Mouse (Mus musculus) macrophage (primary cell): Measurements from ENCODE around the gene Mphosph9. TPM values are rescaled to one million over a fixed set of nuclear protein-coding genes. Genes with fewer than 3 reads are reported as not detected.
"Not testable (repeated sequence)": the region's sequence is repeated elsewhere in the genome, so short reads cannot be mapped to it uniquely, and the experiment has no call there.

ENCODE experiments used
- H3K27ac ChIP-seq: fragments of 350-480 bp; formaldehyde crosslinking; 2 replicates; pipeline ENCODE4 v1.9.0; 2021
- H3K36me3 ChIP-seq: fragments of 350-480 bp; formaldehyde crosslinking; 2 replicates; pipeline ENCODE4 v1.9.0; 2021; ENCODE audit errors: inconsistent target
- H3K4me3 ChIP-seq: fragments of 350-480 bp; formaldehyde crosslinking; 2 replicates; pipeline ENCODE4 v1.9.0; 2021; ENCODE audit errors: inconsistent target
- H3K79me2 ChIP-seq: fragments of 350-480 bp; formaldehyde crosslinking; 2 replicates; pipeline ENCODE4 v1.9.0; 2021; ENCODE audit errors: inconsistent target
- WGBS: methylation state at CpG from one replicate; pipeline ENCODE4 v1.1.7; 2026; ENCODE audit warnings: inconsistent platforms; ENCODE audit not compliant: missing documents; 5-methylcytosine and 5-hydroxymethylcytosine counted together
- polyA plus RNA-seq: library from polyadenylated mRNA; stranded (reverse); fragments of 250-400 nt; gene quantifications from 3 replicates; pipeline ENCODE4 v1.2.4, GENCODE M21; 2018; ENCODE audit warnings: inconsistent platforms

Gene Mphosph9
- polyA plus RNA-seq, 1 experiment from 2014 or later = 1.4 TPM

DNA sequence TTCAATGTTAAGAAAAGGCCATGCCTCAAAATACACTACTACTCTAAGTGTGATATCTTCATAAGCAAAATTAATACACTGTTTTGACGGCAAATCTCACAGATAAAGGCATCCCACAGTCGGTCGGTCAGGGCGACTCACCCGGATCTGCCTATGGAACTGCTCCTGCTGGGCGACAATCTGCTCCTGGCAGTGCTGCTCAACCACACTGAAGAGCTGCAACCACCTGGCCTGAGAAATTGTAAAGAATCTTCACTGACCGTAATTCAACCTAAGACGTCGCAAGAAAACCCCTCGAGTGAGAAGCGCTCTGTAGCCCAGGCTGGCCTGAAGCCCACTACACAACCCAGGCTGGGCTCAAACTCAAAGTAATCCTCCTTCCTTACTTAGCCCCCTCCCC lies 11.8 kb downstream of the Mphosph9 start:
- Histone ChIP-seq H3K27ac (no peak overlapping the region), H3K79me2 (no peaks in the 10 kb centered on the region), H3K36me3 (peaks cover 3% of the 10 kb centered on the region; the same call in 1 of the 2 replicates), H3K4me3 (no peak overlapping the region)
- 96% methylated on average over 11 of the region's 11 CpGs for WGBS

DNA sequence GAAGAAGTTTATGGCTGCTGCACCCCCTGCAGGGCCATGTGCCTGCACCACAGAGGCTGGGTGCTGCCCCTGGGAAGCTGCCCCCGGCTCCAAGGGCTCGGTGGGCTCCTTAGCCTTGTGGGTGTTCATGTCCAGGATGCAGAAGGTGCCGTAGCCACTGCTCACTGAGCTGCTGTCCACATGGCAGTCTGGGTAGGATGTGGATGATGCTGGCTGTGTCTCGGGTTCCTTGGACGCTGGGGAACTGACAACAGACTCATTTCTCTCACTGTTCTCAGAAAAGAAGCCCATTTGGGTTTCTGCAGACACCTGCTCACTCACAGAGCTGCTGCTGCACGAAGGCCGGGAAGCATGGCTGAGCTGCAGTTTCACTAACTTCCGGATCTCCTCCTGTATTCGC lies 12.3 kb downstream of the Mphosph9 start:
- Histone ChIP-seq H3K79me2 (no peaks in the 10 kb centered on the region), H3K36me3 (peaks cover 3% of the 10 kb centered on the region; the same call in 1 of the 2 replicates), H3K27ac (no peak overlapping the region), H3K4me3 (no peak overlapping the region)
- WGBS = 91% methylated on average over 9 of the region's 9 CpGs

DNA sequence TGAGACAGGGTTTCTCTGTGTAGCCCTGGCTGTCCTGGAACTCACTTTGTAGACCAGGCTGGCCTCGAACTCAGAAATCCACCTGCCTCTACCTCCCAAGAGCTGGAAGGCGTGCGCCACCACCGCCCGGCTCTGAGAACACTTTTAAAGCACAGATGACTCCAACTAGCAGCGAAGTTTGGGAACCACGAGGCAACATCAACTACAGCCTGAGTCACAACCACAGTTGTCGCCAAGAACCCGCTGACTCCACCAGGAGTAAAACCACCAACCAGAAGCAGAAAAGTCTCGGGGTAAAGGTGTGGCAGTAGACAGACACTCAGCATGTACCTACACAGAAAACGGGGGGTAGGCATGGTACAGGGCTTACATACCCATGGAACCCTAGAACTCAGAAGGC lies 17.7 kb downstream of the Mphosph9 start:
- H3K36me3 ChIP-seq = peaks cover 3% of the 10 kb centered on the region; the same call in 1 of the 2 replicates
- 86% methylated on average over 10 of the region's 11 CpGs for WGBS
- H3K27ac ChIP-seq = no peak overlapping the region
- H3K79me2 ChIP-seq = no peaks in the 10 kb centered on the region
- no peak overlapping the region for H3K4me3 ChIP-seq

DNA sequence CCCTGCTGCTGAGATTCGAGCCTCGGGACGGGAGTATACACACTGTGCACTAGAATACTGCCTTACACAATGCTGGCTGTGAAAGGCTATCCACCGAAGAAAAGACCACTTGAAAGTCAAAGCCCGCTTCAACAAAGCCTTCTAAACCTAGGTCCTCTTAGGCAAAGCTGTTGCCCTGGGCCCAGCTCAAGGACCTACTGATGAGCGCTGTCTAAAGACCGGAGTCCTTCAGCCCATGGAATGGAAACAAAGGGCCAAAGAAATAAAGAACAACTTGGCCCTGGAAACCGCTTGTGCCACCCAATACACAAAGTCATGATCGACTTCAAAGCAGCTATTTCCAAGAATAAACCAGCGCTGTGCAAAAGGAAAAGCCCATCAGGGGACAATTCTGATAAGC lies 18.6 kb downstream of the Mphosph9 start:
- no peak overlapping the region for H3K4me3 ChIP-seq
- peaks cover 3% of the 10 kb centered on the region; the same call in 1 of the 2 replicates for H3K36me3 ChIP-seq
- no peaks in the 10 kb centered on the region for H3K79me2 ChIP-seq
- WGBS = 96% methylated on average over 10 of the region's 10 CpGs
- no peak overlapping the region for H3K27ac ChIP-seq

DNA sequence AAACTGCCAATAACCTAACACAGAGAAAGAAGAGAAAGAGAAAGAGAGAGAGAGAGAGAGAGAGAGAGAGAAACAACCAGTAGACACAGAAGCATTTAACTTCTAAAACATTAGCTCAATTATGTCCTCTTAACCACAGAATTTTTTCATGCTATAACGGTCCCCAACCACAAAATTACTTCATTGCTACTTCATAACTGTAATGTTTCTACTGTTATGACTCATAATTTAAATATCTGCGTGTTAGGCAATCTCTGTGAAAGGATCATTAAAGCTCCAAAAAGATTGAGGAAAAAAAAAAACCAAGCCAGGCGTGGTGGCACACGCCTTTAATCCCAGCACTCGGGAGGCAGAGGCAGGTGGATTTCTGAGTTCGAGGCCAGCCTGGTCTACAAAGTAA lies 24.9 kb downstream of the Mphosph9 start:
- H3K79me2 ChIP-seq, H3K27ac ChIP-seq, H3K4me3 ChIP-seq, H3K36me3 ChIP-seq: not testable (repeated sequence)
- WGBS = 7% methylated on average over 2 of the region's 6 CpGs

DNA sequence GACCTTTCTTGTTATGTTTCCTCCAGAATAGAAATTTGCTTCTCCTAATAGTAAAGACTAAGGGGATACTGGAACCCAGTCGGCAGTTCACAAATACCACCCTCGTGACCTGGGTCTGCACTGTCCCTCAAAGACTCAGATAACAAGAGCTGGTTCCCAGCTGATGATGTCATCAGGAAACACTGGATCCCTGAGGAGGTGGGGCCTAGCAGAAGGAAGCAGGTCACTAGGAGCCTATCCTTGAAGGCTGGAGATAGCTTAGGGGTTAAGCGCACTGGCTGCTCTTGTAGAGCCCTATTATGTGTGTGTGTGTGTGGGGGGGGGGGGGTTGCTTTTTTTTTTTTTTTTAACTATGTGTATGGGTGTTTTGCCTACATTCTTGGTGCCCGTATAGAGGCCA lies 27.6 kb downstream of the Mphosph9 start:
- 93% methylated on average over 4 of the region's 4 CpGs for WGBS
- no peak overlapping the region for H3K27ac ChIP-seq
- H3K36me3 ChIP-seq = no peaks in the 10 kb centered on the region; the same call in 1 of the 2 replicates
- no peak overlapping the region for H3K4me3 ChIP-seq
- H3K79me2 ChIP-seq = no peaks in the 10 kb centered on the region

DNA sequence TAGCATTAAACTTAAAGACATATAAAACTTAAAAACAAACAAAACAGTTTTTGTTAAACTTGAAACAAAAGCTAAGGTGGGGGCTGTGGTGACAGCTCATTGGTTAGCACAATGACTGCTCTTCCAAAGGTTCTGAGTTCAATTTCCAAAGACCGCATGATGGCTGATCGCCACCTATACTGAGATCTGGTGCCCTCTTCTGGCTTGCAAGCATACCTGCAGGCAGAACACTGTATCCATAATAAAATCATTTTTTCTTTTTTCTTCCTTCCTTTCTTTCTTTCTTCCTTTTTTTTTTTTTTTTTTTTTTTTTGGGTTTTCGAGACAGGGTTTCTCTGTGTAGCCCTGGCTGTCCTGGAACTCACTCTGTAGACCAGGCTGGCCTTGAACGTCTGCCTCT lies 28.5 kb downstream of the Mphosph9 start:
- not testable (repeated sequence) for H3K36me3 ChIP-seq, H3K4me3 ChIP-seq, H3K27ac ChIP-seq, H3K79me2 ChIP-seq
- 84% methylated on average over 3 of the region's 4 CpGs for WGBS

DNA sequence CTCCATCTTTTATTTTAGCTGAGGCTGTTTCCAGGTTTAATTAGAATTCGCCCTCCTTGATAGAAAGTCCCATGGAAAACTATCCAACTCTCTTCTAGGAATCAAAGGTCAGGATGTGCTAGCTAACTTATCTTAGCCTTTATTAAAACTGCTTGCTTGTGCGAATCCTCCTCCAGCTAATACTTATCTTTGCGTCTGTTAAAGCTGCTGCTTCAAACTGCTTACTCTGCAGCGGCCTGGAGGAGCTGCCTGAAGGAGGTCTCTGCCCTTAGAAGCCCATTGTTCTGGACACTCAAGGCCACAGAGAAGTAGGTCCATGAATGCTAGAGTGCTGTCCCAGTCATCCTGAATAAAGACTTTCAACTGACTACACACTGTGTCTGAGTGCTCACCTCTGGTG lies 31.3 kb downstream of the Mphosph9 start:
- Histone ChIP-seq H3K4me3 (no peak overlapping the region), H3K36me3 (no peaks in the 10 kb centered on the region; the same call in 1 of the 2 replicates), H3K79me2 (no peaks in the 10 kb centered on the region), H3K27ac (no peak overlapping the region)
- WGBS = 94% methylated on average over 4 of the region's 4 CpGs

DNA sequence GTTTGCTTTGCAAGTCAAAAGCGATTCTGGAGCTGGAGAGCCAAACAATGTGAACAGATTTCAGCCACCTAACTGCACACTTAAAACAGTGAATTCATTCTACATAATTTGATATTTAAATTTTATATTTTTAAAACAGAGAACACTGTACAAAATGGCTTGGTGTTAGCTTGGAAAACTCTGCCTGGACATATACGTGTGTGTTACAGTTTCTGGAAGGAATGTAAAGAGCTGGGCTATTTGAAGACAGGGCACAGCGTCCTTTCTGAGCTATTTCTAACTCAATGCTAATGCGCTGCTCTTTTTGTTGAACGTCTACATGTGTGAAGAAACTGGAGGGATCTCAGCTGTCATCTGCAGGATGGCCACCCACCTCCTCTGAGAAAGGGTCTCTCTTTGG lies 33.8 kb downstream of the Mphosph9 start:
- no peaks in the 10 kb centered on the region; the same call in 1 of the 2 replicates for H3K36me3 ChIP-seq

DNA sequence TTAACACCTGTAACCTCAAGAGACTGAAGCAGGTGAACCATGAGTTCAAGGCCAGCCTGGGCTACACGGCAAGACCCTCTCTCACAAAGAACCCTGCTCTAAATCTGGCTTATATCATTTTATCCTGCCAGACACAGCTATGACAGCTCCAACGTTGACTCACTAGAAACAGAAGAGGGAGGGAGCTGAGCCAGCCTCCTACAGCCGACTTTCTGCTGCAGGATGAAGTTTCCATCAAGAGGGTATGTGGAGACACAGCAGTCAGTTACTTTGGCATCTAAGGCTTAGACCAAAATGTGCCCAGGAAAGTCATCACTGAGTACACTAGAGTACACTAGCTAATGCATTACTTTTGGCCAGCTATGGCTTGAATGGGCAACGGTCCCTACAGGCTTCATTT lies 37.6 kb downstream of the Mphosph9 start:
- Histone ChIP-seq H3K4me3 (no peak overlapping the region), H3K27ac (no peak overlapping the region), H3K36me3 (no peaks in the 10 kb centered on the region), H3K79me2 (no peaks in the 10 kb centered on the region)
- 93% methylated on average over 4 of the region's 4 CpGs for WGBS

More for the DNA sequence above, 33.8 kb downstream of the Mphosph9 start:
- Histone ChIP-seq H3K27ac (no peak overlapping the region), H3K79me2 (no peaks in the 10 kb centered on the region), H3K4me3 (no peak overlapping the region)
- 97% methylated on average over 5 of the region's 5 CpGs for WGBS

DNA sequence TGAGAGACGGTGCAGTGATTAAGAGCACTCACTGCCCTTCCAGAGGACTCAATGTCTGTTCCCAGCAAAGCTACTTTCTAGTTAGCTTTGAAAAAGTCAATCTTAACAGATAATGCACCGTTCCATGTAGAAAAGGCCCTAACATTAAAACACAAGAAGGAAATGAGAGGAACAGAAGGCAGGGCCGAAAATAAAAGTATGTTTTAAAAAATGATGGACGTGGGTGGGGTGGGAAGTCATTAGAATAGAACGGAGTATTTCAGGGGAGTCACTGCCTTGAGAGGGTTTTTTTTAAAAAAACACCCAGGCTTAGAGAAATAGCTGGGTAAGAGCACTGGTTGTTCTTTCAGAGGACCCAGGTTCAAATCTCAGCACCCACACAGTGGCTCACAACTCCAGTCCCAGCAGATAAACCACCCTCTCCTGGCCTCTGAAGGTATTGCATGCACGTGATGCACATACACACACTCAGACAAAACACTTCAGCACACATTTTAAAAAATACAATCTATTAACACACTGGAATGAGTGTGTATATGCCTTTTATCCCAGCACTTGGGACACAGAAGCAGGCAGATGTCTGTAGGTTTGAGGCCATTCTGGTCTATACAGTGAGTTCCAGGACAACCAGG lies 40.0 kb downstream of the Mphosph9 start:
- H3K27ac ChIP-seq = no peak overlapping the region
- 96% methylated on average over 6 of the region's 6 CpGs for WGBS
- H3K4me3 ChIP-seq = no peak overlapping the region
- no peaks in the 10 kb centered on the region for H3K79me2 ChIP-seq
- H3K36me3 ChIP-seq = no peaks in the 10 kb centered on the region

DNA sequence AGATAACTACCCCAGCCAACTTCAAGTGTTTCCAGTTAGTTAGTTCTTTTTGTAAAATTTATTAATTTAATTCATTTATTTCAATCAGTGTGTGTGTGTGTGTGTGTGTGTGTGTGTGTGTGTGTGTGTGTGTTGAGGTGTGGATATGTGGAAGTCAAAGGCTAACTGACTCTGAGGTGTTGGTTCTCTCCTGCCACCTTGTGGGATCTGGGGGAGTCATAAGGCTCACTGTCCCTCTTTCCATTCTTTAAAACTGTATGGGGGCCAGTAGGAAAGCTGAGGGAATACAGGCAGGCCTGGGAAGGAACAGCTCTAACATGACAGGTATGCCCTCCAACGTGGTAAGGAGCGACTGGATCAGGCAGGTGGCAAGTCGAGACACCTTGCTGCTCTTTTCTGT lies 43.4 kb downstream of the Mphosph9 start:
- no peak overlapping the region for H3K27ac ChIP-seq
- H3K79me2 ChIP-seq = no peaks in the 10 kb centered on the region
- no peak overlapping the region for H3K4me3 ChIP-seq
- no peaks in the 10 kb centered on the region for H3K36me3 ChIP-seq
- 96% methylated on average over 3 of the region's 3 CpGs for WGBS

DNA sequence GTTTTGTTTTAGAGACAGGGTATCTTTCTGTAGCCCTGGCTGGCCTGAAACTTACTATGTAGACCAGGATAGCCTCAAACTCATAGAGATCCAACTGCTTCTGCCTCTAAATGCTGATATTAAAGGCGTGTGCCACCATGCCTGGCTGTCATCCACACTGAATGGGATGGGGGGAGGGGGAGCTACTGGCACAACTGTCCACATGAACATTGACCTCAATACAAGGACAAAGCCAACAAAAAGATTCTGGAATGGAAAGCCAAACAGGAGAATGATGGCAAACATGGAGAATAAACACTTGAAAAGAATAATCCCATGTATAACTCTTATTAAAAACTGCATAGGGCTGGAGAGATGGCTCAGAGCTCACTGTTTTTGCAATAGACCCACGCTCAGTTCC lies 44.9 kb downstream of the Mphosph9 start:
- Histone ChIP-seq H3K79me2 (no peaks in the 10 kb centered on the region), H3K36me3 (no peaks in the 10 kb centered on the region), H3K4me3 (no peak overlapping the region), H3K27ac (no peak overlapping the region)
- 95% methylated on average over 2 of the region's 2 CpGs for WGBS

DNA sequence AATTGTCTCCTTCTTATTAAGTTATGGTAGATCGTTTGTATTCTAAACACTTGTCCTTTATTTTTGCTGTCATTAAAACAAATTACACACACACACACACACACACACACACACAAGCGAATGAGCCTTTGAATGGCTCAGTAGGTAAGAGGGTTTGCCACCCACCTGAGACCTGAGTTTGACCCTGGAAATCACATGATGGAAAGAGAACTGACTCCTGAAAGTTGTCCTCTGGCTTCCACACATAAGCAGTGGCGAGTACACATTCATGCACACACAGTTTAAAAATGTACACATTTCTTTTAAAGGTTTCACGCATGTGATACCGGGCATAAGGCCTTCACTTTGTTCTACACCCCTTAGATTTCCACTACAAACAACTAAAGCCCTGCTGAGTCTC lies 57.5 kb downstream of the Mphosph9 start:
- Histone ChIP-seq H3K27ac (no peak overlapping the region), H3K4me3 (no peak overlapping the region), H3K36me3 (no peaks in the 10 kb centered on the region), H3K79me2 (no peaks in the 10 kb centered on the region)
- WGBS = 97% methylated on average over 5 of the region's 5 CpGs

DNA sequence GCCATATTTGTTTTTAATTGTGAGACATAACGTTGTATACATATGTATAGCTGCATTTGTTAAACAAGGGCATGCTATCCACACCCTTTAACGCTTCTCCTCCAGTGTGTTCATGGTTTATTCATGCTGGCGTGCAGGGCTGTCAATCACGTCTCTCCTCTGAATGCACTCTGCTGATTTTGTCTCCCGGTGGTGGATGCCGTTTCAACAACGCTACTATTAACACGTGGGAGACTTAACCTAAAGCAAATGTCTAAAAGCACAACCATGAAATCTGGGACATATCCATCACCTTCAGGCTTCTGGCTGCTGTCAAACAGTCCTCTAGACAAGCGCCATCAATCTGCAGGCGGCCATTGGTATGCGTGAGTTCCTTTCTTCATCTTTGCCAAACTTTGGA lies 58.1 kb downstream of the Mphosph9 start:
- Histone ChIP-seq H3K4me3 (no peak overlapping the region), H3K27ac (no peak overlapping the region), H3K79me2 (no peaks in the 10 kb centered on the region), H3K36me3 (no peaks in the 10 kb centered on the region)
- WGBS = 94% methylated on average over 11 of the region's 11 CpGs

DNA sequence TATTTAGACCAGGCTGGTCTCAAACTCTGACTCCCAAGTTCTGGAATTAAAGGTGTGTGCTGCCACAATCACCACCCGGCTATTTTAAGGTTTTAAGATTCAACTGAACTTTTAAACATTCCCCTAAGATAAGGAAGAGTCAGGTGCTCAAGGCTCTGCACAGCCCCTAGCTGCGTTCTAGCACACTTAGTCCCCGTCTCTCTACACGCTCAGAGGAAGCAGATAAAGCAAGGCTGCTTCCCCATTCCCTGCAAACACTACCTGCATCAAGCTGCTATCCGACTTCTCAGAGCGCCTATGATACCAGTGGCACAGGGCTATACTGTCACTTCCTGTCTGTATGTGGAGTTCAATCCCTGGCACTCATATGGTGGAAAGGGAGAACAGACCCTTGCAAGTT lies 60.1 kb downstream of the Mphosph9 start:
- H3K4me3 ChIP-seq = no peak overlapping the region
- WGBS = 56% methylated on average over 6 of the region's 6 CpGs
- H3K27ac ChIP-seq = no peak overlapping the region
- H3K36me3 ChIP-seq = no peaks in the 10 kb centered on the region
- H3K79me2 ChIP-seq = no peaks in the 10 kb centered on the region
